Mouse (Mus musculus) midbrain, embryonic 11.5 days (tissue): ENCODE measurements around the gene Slc8a1. TPM values are rescaled to one million over a fixed set of nuclear protein-coding genes. Genes with fewer than 3 reads are reported as not detected.
A peak's percentile ranks its signal among the peaks of the same experiment; 100 is the strongest.

Experiments
- ATAC-seq: fragments of 200-750 bp; cut with Nextera tagmentation; 2 replicates; pipeline ENCODE4 v1.8.0; 2017; ENCODE audit warnings: moderate TSS enrichment, moderate library complexity; ENCODE audit not compliant: low FRiP score
- DNase-seq: peaks from one replicate; pipeline ENCODE4 v3.0.0; 2015; ENCODE audit warnings: low spot score; ENCODE audit errors: missing footprints
- H3K27ac ChIP-seq: fragments of 300-500 bp; sonication (generic); 2 replicates; pipeline ENCODE4 v1.5.1; 2014; ENCODE audit warnings: low read depth, low read length
- H3K27me3 ChIP-seq: fragments of 300-500 bp; sonication (generic); 2 replicates; pipeline ENCODE4 v1.6.1; 2014; ENCODE audit warnings: mild to moderate bottlenecking, low read length, moderate library complexity, mixed read lengths; ENCODE audit not compliant: control insufficient read depth, insufficient read depth
- H3K36me3 ChIP-seq: fragments of 300-500 bp; sonication (generic); 2 replicates; pipeline ENCODE4 v1.6.1; 2014; ENCODE audit warnings: mild to moderate bottlenecking, low read length, moderate library complexity, mixed read lengths; ENCODE audit not compliant: control insufficient read depth, insufficient read depth
- H3K4me1 ChIP-seq: fragments of 300-500 bp; sonication (generic); 2 replicates; pipeline ENCODE4 v1.6.1; 2014; ENCODE audit warnings: low read length; ENCODE audit not compliant: control insufficient read depth, insufficient read depth
- H3K4me2 ChIP-seq: fragments of 300-500 bp; sonication (generic); 2 replicates; pipeline ENCODE4 v1.6.1; 2014; ENCODE audit warnings: mild to moderate bottlenecking, moderate library complexity
- H3K4me3 ChIP-seq: fragments of 300-500 bp; sonication (generic); 2 replicates; pipeline ENCODE4 v1.5.1; 2014; ENCODE audit warnings: low read depth, low read length
- H3K9ac ChIP-seq: fragments of 300-500 bp; sonication (generic); 2 replicates; pipeline ENCODE4 v1.6.1; 2014; ENCODE audit warnings: low read length
- H3K9me3 ChIP-seq: fragments of 300-500 bp; sonication (generic); 2 replicates; pipeline ENCODE4 v1.6.1; 2016; ENCODE audit warnings: low read length; ENCODE audit not compliant: control insufficient read depth
- WGBS: fragments of 180-500 bp; shearing (Covaris S2); extraction: QIAGEN DNeasy Blood & Tissue Kit; methylation state at CpG from one replicate; pipeline ENCODE4 v1.1.7; 2014; 5-methylcytosine and 5-hydroxymethylcytosine counted together
- polyA plus RNA-seq: library from polyadenylated mRNA; unstranded; fragments of >200 nt; fragmentation: Nextera tagmentation; extraction: Ambion mirVana; gene quantifications from 2 replicates; pipeline ENCODE4 v1.2.1, GENCODE M21; 2014

Gene Slc8a1
- 3.3 and 3.7 TPM in 2 replicates for polyA plus RNA-seq

- Histone ChIP-seq H3K27ac (no peak within 1 kb of the TSS), H3K9me3 (no peaks in the 10 kb centered on the region), H3K4me1 (no peaks in the 10 kb centered on the region), H3K9ac (no peak within 1 kb of the TSS), H3K4me2 (no peak within 1 kb of the TSS), H3K4me3 (no peak within 1 kb of the TSS), H3K27me3 (no peaks in the 10 kb centered on the region), H3K36me3 (no peaks in the 10 kb centered on the region)
- WGBS, result 94% methylated on average over 14 of the region's 14 CpGs
- ATAC-seq (no peak), DNase-seq (peak; percentile 69)
These were observed at the start of gene Slc8a1 for GRCm38 (mm10) chr17:81738311-81738755. Gene Slc8a1 (minus strand): TSS chr17:81738377.

GRCm38 (mm10) chr17:81787350-81787749, 49.2 kb upstream of the Slc8a1 start:
- ATAC-seq (peak; percentile 54; the same call in 1 of the 2 replicates), DNase-seq (peak; percentile 88)
- no peaks in the 10 kb centered on the region for H3K4me1 ChIP-seq
- 42% methylated on average over 4 of the region's 4 CpGs for WGBS
- no peak overlapping the region for H3K9ac ChIP-seq
- H3K4me2 ChIP-seq, result no peak overlapping the region
- H3K9me3 ChIP-seq, result no peaks in the 10 kb centered on the region
- no peaks in the 10 kb centered on the region for H3K27me3 ChIP-seq
- no peaks in the 10 kb centered on the region for H3K36me3 ChIP-seq
- H3K4me3 ChIP-seq, result no peak overlapping the region
- H3K27ac ChIP-seq, result no peak overlapping the region

- DNase-seq (no peak), ATAC-seq (no peak)
- Histone ChIP-seq H3K4me1 (no peaks in the 10 kb centered on the region), H3K36me3 (no peaks in the 10 kb centered on the region), H3K4me3 (no peak overlapping the region), H3K9ac (no peak overlapping the region), H3K4me2 (no peak overlapping the region), H3K27ac (no peak overlapping the region), H3K27me3 (no peaks in the 10 kb centered on the region), H3K9me3 (no peaks in the 10 kb centered on the region)
- WGBS, result 91% methylated on average over 4 of the region's 4 CpGs
These were observed 44.1 kb upstream of the Slc8a1 start for GRCm38 (mm10) chr17:81782326-81782725.

GRCm38 (mm10) chr17:81781491-81781890, 43.3 kb upstream of the Slc8a1 start:
- Histone ChIP-seq H3K36me3 (no peaks in the 10 kb centered on the region), H3K4me3 (no peak overlapping the region), H3K9ac (no peak overlapping the region), H3K9me3 (no peaks in the 10 kb centered on the region), H3K4me1 (no peaks in the 10 kb centered on the region), H3K4me2 (no peak overlapping the region), H3K27ac (no peak overlapping the region), H3K27me3 (no peaks in the 10 kb centered on the region)
- no peak for DNase-seq
- no peak for ATAC-seq
- WGBS, result 89% methylated on average over 5 of the region's 5 CpGs

- no peaks in the 10 kb centered on the region for H3K4me1 ChIP-seq
- no peaks in the 10 kb centered on the region for H3K27me3 ChIP-seq
- H3K4me3 ChIP-seq, result no peak overlapping the region
- ATAC-seq, result no peak
- H3K36me3 ChIP-seq, result no peaks in the 10 kb centered on the region
- no peaks in the 10 kb centered on the region for H3K9me3 ChIP-seq
- no peak overlapping the region for H3K27ac ChIP-seq
- no peak overlapping the region for H3K9ac ChIP-seq
- no peak for DNase-seq
- H3K4me2 ChIP-seq, result no peak overlapping the region
- WGBS, result 88% methylated on average over 4 of the region's 4 CpGs
These were observed 41.7 kb upstream of the Slc8a1 start for GRCm38 (mm10) chr17:81779883-81780282.

- Histone ChIP-seq H3K4me2 (no peak overlapping the region), H3K36me3 (no peaks in the 10 kb centered on the region), H3K27me3 (no peaks in the 10 kb centered on the region), H3K9ac (no peak overlapping the region), H3K4me3 (no peak overlapping the region), H3K9me3 (no peaks in the 10 kb centered on the region), H3K4me1 (no peaks in the 10 kb centered on the region), H3K27ac (no peak overlapping the region)
- DNase-seq (no peak), ATAC-seq (no peak)
- 80% methylated on average over 2 of the region's 2 CpGs for WGBS
These were observed 12.5 kb upstream of the Slc8a1 start for GRCm38 (mm10) chr17:81750664-81751063.

GRCm38 (mm10) chr17:81743034-81743433, 4.9 kb upstream of the Slc8a1 start:
- Histone ChIP-seq H3K4me1 (no peaks in the 10 kb centered on the region), H3K27ac (no peak overlapping the region), H3K4me3 (no peak overlapping the region), H3K27me3 (no peaks in the 10 kb centered on the region), H3K9me3 (no peaks in the 10 kb centered on the region), H3K9ac (no peak overlapping the region), H3K4me2 (no peak overlapping the region), H3K36me3 (no peaks in the 10 kb centered on the region)
- ATAC-seq (no peak), DNase-seq (no peak)
- 86% methylated on average over 2 of the region's 2 CpGs for WGBS

GRCm38 (mm10) chr17:81740576-81740975, 2.4 kb upstream of the Slc8a1 start:
- DNase-seq, result peak; percentile 51
- no peak overlapping the region for H3K4me3 ChIP-seq
- 84% methylated on average over 6 of the region's 6 CpGs for WGBS
- H3K36me3 ChIP-seq, result no peaks in the 10 kb centered on the region
- H3K9ac ChIP-seq, result no peak overlapping the region
- H3K4me2 ChIP-seq, result no peak overlapping the region
- H3K27ac ChIP-seq, result no peak overlapping the region
- no peaks in the 10 kb centered on the region for H3K9me3 ChIP-seq
- H3K4me1 ChIP-seq, result no peaks in the 10 kb centered on the region
- ATAC-seq, result no peak
- H3K27me3 ChIP-seq, result no peaks in the 10 kb centered on the region

- ATAC-seq (no peak), DNase-seq (peak; percentile 54)
- 92% methylated on average over 2 of the region's 2 CpGs for WGBS
- H3K4me1 ChIP-seq, result no peaks in the 10 kb centered on the region
- H3K27ac ChIP-seq, result no peak overlapping the region
- no peaks in the 10 kb centered on the region for H3K27me3 ChIP-seq
- H3K4me2 ChIP-seq, result no peak overlapping the region
- H3K4me3 ChIP-seq, result no peak overlapping the region
- no peaks in the 10 kb centered on the region for H3K9me3 ChIP-seq
- H3K9ac ChIP-seq, result no peak overlapping the region
- H3K36me3 ChIP-seq, result no peaks in the 10 kb centered on the region
These were observed 398 bp downstream of the Slc8a1 start for GRCm38 (mm10) chr17:81737779-81738178.

GRCm38 (mm10) chr17:81737309-81737708, 868 bp downstream of the Slc8a1 start:
- Histone ChIP-seq H3K4me3 (no peak overlapping the region), H3K4me1 (no peaks in the 10 kb centered on the region), H3K9ac (no peak overlapping the region), H3K4me2 (no peak overlapping the region), H3K36me3 (no peaks in the 10 kb centered on the region), H3K9me3 (no peaks in the 10 kb centered on the region), H3K27ac (no peak overlapping the region), H3K27me3 (no peaks in the 10 kb centered on the region)
- 94% methylated on average over 4 of the region's 4 CpGs for WGBS
- DNase-seq, result peak; percentile 12
- no peak for ATAC-seq
